Mouse (Mus musculus): ENCODE results near the gene Jagn1. TPM values are rescaled to one million over a fixed set of nuclear protein-coding genes. Genes with fewer than 3 reads are reported as not detected.
A peak's percentile ranks its signal among the peaks of the same experiment; 100 is the strongest.

The Jagn1 gene
- total RNA-seq, 2 experiments from 2014 or later: 42.7 to 44.8 TPM

GRCm38 (mm10) chr6:113468512-113468911, 26.1 kb downstream of the Jagn1 start:
- intact Hi-C loops (cut with DNase I): no loop called here
- no peak for DNase-seq (ENCODE audit: extremely low spot score in 1 of 2, low spot score in 2 of 2)

- intact Hi-C loops (cut with DNase I): no loop called here
- peak in 1 of 2 experiments; percentile 70 for DNase-seq (ENCODE audit: extremely low spot score in 1 of 2, low spot score in 2 of 2)
These were observed 26.7 kb downstream of the Jagn1 start for GRCm38 (mm10) chr6:113469021-113469420.

GRCm38 (mm10) chr6:113469432-113469831, 27.1 kb downstream of the Jagn1 start:
- intact Hi-C loops (cut with DNase I): no loop called here
- peak; percentile 56 to 88 for DNase-seq (ENCODE audit: extremely low spot score in 1 of 2, low spot score in 2 of 2)

- intact Hi-C loops (cut with DNase I): loop anchor here (5.0 kb wide), 1 partner anchor 34 kb away; the partner anchor contains the start of gene Cidec
- peak in 1 of 2 experiments; percentile 61 for DNase-seq (ENCODE audit: extremely low spot score in 1 of 2, low spot score in 2 of 2)
These were observed 29.0 kb downstream of the Jagn1 start, which contains the start of gene Il17rc for GRCm38 (mm10) chr6:113471297-113471936. Gene Il17rc, plus strand, starts transcription at chr6:113471427.

GRCm38 (mm10) chr6:113472061-113472460, 29.7 kb downstream of the Jagn1 start:
- DNase-seq (ENCODE audit: extremely low spot score in 1 of 2, low spot score in 2 of 2): no peak
- intact Hi-C loops (cut with DNase I): loop anchor here (5.0 kb wide), 1 partner anchor 35 kb away; the partner anchor contains the start of gene Cidec

GRCm38 (mm10) chr6:113473246-113473645, 30.9 kb downstream of the Jagn1 start:
- intact Hi-C loops (cut with DNase I): loop anchor here (5.0 kb wide), 1 partner anchor 36 kb away; the partner anchor contains the start of gene Cidec
- no peak for DNase-seq (ENCODE audit: extremely low spot score in 1 of 2, low spot score in 2 of 2)

- intact Hi-C loops (cut with DNase I): loop anchor here (5.0 kb wide), 1 partner anchor 36 kb away; the partner anchor contains the start of gene Cidec
- DNase-seq (ENCODE audit: extremely low spot score in 1 of 2, low spot score in 2 of 2): no peak
These were observed 31.3 kb downstream of the Jagn1 start for GRCm38 (mm10) chr6:113473715-113474114.

- DNase-seq (ENCODE audit: extremely low spot score in 1 of 2, low spot score in 2 of 2): no peak
- intact Hi-C loops (cut with DNase I): no loop called here
These were observed 35.0 kb downstream of the Jagn1 start for GRCm38 (mm10) chr6:113477353-113477752.

DNA sequence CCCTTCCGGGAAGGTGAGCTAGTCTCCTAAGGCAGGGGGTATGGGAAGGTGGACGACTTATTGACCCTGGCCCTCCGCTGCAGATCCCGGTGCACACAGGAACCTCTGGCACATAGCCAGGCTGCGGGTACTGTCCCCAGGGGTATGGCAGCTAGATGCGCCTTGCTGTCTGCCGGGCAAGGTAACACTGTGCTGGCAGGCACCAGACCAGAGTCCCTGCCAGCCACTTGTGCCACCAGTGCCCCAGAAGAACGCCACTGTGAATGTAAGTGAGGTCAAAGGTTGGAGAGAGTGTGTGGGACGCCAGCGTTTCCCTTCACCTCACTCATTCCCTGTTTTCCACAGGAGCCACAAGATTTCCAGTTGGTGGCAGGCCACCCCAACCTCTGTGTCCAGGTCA, 36.5 kb downstream of the Jagn1 start:
- intact Hi-C loops (cut with DNase I): no loop called here
- no peak for DNase-seq (ENCODE audit: extremely low spot score in 1 of 2, low spot score in 2 of 2)

- no peak for DNase-seq (ENCODE audit: extremely low spot score in 1 of 2, low spot score in 2 of 2)
- intact Hi-C loops (cut with DNase I): no loop called here
These were observed 38.4 kb downstream of the Jagn1 start for GRCm38 (mm10) chr6:113480555-113481373.

DNA sequence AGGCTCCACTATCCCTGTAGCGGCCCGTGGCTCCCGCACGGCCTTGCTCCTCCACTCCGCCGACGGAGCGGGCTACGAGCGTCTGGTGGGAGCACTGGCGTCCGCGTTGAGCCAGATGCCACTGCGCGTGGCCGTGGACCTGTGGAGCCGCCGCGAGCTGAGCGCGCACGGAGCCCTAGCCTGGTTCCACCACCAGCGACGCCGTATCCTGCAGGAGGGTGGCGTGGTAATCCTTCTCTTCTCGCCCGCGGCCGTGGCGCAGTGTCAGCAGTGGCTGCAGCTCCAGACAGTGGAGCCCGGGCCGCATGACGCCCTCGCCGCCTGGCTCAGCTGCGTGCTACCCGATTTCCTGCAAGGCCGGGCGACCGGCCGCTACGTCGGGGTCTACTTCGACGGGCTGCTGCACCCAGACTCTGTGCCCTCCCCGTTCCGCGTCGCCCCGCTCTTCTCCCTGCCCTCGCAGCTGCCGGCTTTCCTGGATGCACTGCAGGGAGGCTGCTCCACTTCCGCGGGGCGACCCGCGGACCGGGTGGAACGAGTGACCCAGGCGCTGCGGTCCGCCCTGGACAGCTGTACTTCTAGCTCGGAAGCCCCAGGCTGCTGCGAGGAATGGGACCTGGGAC, 40.2 kb downstream of the Jagn1 start:
- peak in 1 of 2 experiments; percentile 72 for DNase-seq (ENCODE audit: extremely low spot score in 1 of 2, low spot score in 2 of 2)
- intact Hi-C loops (cut with DNase I): no loop called here

DNA sequence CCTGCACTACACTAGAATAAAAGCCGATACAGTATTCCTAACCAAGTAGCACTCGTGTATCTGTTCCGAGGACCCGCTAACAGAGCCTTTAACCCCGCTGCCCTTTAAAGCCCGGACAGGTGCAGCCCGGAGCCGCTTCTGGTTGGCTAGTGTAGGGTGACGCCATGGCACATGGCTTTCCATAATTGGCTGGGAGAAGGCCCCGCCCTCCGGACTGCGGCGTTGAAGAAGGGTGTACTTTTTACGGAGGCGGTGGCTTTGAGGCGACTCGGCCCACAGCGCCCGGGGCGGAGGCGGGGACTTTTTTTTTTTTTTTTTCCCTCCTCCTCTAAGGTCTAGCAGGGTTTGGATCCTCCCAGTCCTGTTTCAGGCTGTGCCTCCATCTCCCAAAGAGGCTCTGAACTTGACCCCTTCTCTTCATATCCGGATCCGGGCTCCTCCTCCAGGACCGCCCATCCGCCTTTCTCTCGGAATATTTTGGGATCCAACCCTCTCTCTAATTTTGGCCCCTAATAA, 40.8 kb downstream of the Jagn1 start, which contains the start of gene Creld1:
Creld1 (plus strand) TSS at position 198 of the 516 bp plus-strand sequence.
- peak; percentile 94 to 97 for DNase-seq (ENCODE audit: extremely low spot score in 1 of 2, low spot score in 2 of 2)
- intact Hi-C loops (cut with DNase I): no loop called here

- intact Hi-C loops (cut with DNase I): no loop called here
- no peak for DNase-seq (ENCODE audit: extremely low spot score in 1 of 2, low spot score in 2 of 2)
These were observed 41.4 kb downstream of the Jagn1 start for GRCm38 (mm10) chr6:113483729-113484128.

GRCm38 (mm10) chr6:113487125-113487576, 44.8 kb downstream of the Jagn1 start:
- intact Hi-C loops (cut with DNase I): no loop called here

GRCm38 (mm10) chr6:113489410-113489809, 47.0 kb downstream of the Jagn1 start:
- intact Hi-C loops (cut with DNase I): no loop called here
- DNase-seq (ENCODE audit: extremely low spot score in 1 of 2, low spot score in 2 of 2): no peak

More at GRCm38 (mm10) chr6:113487125-113487576, 44.8 kb downstream of the Jagn1 start:
- DNase-seq (ENCODE audit: extremely low spot score in 1 of 2, low spot score in 2 of 2): no peak

GRCm38 (mm10) chr6:113492101-113492864, 49.9 kb downstream of the Jagn1 start:
- intact Hi-C loops (cut with DNase I): no loop called here
- DNase-seq (ENCODE audit: extremely low spot score in 1 of 2, low spot score in 2 of 2): no peak

- intact Hi-C loops (cut with DNase I): no loop called here
- DNase-seq (ENCODE audit: extremely low spot score in 1 of 2, low spot score in 2 of 2): peak; percentile 52 to 90
These were observed 52.0 kb downstream of the Jagn1 start for GRCm38 (mm10) chr6:113494258-113494788.

DNA sequence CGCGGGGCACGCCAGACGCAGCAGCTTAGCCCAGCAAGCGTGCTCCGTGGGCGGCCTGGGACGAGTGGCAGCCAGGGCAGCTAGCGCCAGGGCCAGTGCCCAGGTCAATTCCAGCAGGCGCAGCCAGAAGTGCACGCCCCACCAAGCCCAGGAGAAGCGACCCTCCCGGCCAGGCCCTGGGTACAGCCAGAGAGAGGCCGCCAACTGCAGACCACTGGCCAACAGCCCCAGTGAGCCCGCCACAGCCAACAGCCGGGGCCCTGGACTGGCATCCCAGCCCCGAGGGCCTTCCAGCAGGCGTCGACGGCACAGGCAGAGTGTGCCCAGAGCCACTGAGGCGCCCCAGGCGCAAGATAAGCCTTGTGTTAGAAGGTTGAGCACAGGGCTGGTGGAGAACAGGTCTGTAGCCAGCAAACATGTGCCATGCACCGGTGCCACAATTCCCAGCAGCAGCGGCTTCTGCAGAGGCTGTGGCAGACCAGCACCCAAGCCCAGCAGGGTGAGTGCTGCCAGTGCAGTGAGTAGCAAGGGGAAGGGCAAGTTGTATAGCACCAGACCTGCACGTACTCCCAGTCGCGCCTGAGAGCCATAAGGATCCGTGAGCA, 52.8 kb downstream of the Jagn1 start:
- DNase-seq (ENCODE audit: extremely low spot score in 1 of 2, low spot score in 2 of 2): no peak
- intact Hi-C loops (cut with DNase I): no loop called here

All from left cerebral cortex, postnatal 10 days (tissue).